Mouse (Mus musculus) forebrain, embryonic 11.5 days (tissue): ENCODE measurements around the gene Cryba4. TPM values are rescaled to one million over a fixed set of nuclear protein-coding genes. Genes with fewer than 3 reads are reported as not detected.

ENCODE experiments used
- ATAC-seq: fragments of 200-750 bp; cut with Nextera tagmentation; replicated peaks from 2 replicates; pipeline ENCODE4 v1.8.0; 2017; ENCODE audit warnings: moderate TSS enrichment; ENCODE audit not compliant: low FRiP score
- DNase-seq: peaks from one replicate; pipeline ENCODE4 v3.0.0-alpha.2; 2017; ENCODE audit warnings: low spot score
- H3K27ac ChIP-seq: fragments of 300-500 bp; sonication (generic); 2 replicates; pipeline ENCODE4 v1.5.1; 2014; ENCODE audit warnings: low read depth, low read length
- H3K27me3 ChIP-seq: fragments of 300-500 bp; sonication (generic); 2 replicates; pipeline ENCODE4 v1.6.1; 2014; ENCODE audit warnings: mild to moderate bottlenecking, low read length, mixed read lengths; ENCODE audit not compliant: control insufficient read depth, insufficient read depth
- H3K36me3 ChIP-seq: fragments of 300-500 bp; sonication (generic); 2 replicates; pipeline ENCODE4 v1.6.1; 2014; ENCODE audit warnings: mild to moderate bottlenecking, low read length, moderate library complexity, mixed read lengths; ENCODE audit not compliant: control insufficient read depth, insufficient read depth
- H3K4me1 ChIP-seq: fragments of 300-500 bp; sonication (generic); replicated peaks from 2 replicates; pipeline ENCODE4 v1.6.1; 2014; ENCODE audit warnings: low read length, mixed read lengths; ENCODE audit not compliant: control insufficient read depth, insufficient read depth
- H3K4me2 ChIP-seq: fragments of 300-500 bp; sonication (generic); 2 replicates; pipeline ENCODE4 v1.6.1; 2014; ENCODE audit warnings: low read depth, mild to moderate bottlenecking, low read length, moderate library complexity, mixed read lengths; ENCODE audit not compliant: severe bottlenecking
- H3K4me3 ChIP-seq: fragments of 300-500 bp; sonication (generic); 2 replicates; pipeline ENCODE4 v1.5.1; 2014; ENCODE audit warnings: low read depth, low read length
- H3K9ac ChIP-seq: fragments of 300-500 bp; sonication (generic); 2 replicates; pipeline ENCODE4 v1.6.1; 2014; ENCODE audit warnings: low read length
- H3K9me3 ChIP-seq: fragments of 300-500 bp; sonication (generic); 2 replicates; pipeline ENCODE4 v1.6.1; 2016; ENCODE audit warnings: low read length, mixed read lengths; ENCODE audit not compliant: control insufficient read depth
- WGBS: fragments of 180-500 bp; shearing (Covaris S2); extraction: QIAGEN DNeasy Blood & Tissue Kit; methylation state at CpG from one replicate; pipeline ENCODE4 v1.1.7; 2014; 5-methylcytosine and 5-hydroxymethylcytosine counted together
- polyA plus RNA-seq: library from polyadenylated mRNA; unstranded; fragments of >200 nt; fragmentation: Nextera tagmentation; extraction: Ambion mirVana; gene quantifications from 2 replicates; pipeline ENCODE4 v1.2.1, GENCODE M21; 2014

Cryba4 gene
- polyA plus RNA-seq, 1 experiment from 2014 or later: 0.48 TPM

GRCm38 (mm10) chr5:112265110-112265509 lies 12.8 kb upstream of the Cryba4 start:
- DNase-seq (no peak), ATAC-seq (no peak)
- no peaks in the 10 kb centered on the region; the same call in 1 of the 2 replicates for H3K4me1 ChIP-seq
- no peaks in the 10 kb centered on the region for H3K9me3 ChIP-seq
- 87% methylated on average over 5 of the region's 5 CpGs for whole genome bisulfite sequencing
- H3K36me3 ChIP-seq: no peaks in the 10 kb centered on the region
- no peak overlapping the region for H3K27ac ChIP-seq
- H3K9ac ChIP-seq: no peak overlapping the region
- H3K27me3 ChIP-seq: no peaks in the 10 kb centered on the region
- no peak overlapping the region for H3K4me2 ChIP-seq
- no peak overlapping the region for H3K4me3 ChIP-seq

- no peak overlapping the region for H3K4me3 ChIP-seq
- no peaks in the 10 kb centered on the region for H3K9me3 ChIP-seq
- H3K4me2 ChIP-seq: no peak overlapping the region
- ATAC-seq (no peak), DNase-seq (no peak)
- no peaks in the 10 kb centered on the region; the same call in 1 of the 2 replicates for H3K4me1 ChIP-seq
- H3K27ac ChIP-seq: no peak overlapping the region
- H3K27me3 ChIP-seq: no peaks in the 10 kb centered on the region
- no peak overlapping the region for H3K9ac ChIP-seq
- WGBS: 88% methylated on average over 7 of the region's 7 CpGs
- no peaks in the 10 kb centered on the region for H3K36me3 ChIP-seq
Measured at GRCm38 (mm10) chr5:112264099-112264498, 11.8 kb upstream of the Cryba4 start.

GRCm38 (mm10) chr5:112260818-112261217 lies 8.5 kb upstream of the Cryba4 start:
- Histone ChIP-seq H3K27ac (no peak overlapping the region), H3K4me3 (no peak overlapping the region), H3K4me2 (no peak overlapping the region), H3K36me3 (no peaks in the 10 kb centered on the region), H3K9me3 (no peaks in the 10 kb centered on the region), H3K9ac (no peak overlapping the region), H3K27me3 (no peaks in the 10 kb centered on the region), H3K4me1 (no peaks in the 10 kb centered on the region; the same call in 1 of the 2 replicates)
- DNase-seq (no peak), ATAC-seq (no peak)
- WGBS: 82% methylated on average over 3 of the region's 3 CpGs

GRCm38 (mm10) chr5:112259862-112260650 lies 7.7 kb upstream of the Cryba4 start:
- DNase-seq (no peak), ATAC-seq (no peak)
- Histone ChIP-seq H3K9ac (no peak overlapping the region), H3K4me2 (no peak overlapping the region), H3K4me1 (no peaks in the 10 kb centered on the region), H3K9me3 (no peaks in the 10 kb centered on the region), H3K4me3 (no peak overlapping the region), H3K27ac (no peak overlapping the region), H3K36me3 (no peaks in the 10 kb centered on the region), H3K27me3 (no peaks in the 10 kb centered on the region)
- WGBS: 84% methylated on average over 16 of the region's 16 CpGs

GRCm38 (mm10) chr5:112257896-112258295 lies 5.6 kb upstream of the Cryba4 start:
- no peak for DNase-seq
- Histone ChIP-seq H3K4me2 (no peak overlapping the region), H3K4me1 (no peaks in the 10 kb centered on the region; the same call in 1 of the 2 replicates), H3K27ac (no peak overlapping the region), H3K27me3 (no peaks in the 10 kb centered on the region), H3K9me3 (no peaks in the 10 kb centered on the region), H3K4me3 (no peak overlapping the region), H3K9ac (no peak overlapping the region), H3K36me3 (no peaks in the 10 kb centered on the region)
- no peak for ATAC-seq
- 82% methylated on average over 3 of the region's 3 CpGs for WGBS

GRCm38 (mm10) chr5:112256457-112256856 lies 4.1 kb upstream of the Cryba4 start:
- H3K27me3 ChIP-seq: no peaks in the 10 kb centered on the region
- no peaks in the 10 kb centered on the region; the same call in 1 of the 2 replicates for H3K4me1 ChIP-seq
- no peak for ATAC-seq
- no peak overlapping the region for H3K4me2 ChIP-seq
- no peaks in the 10 kb centered on the region for H3K9me3 ChIP-seq
- 78% methylated on average over 9 of the region's 9 CpGs for WGBS
- no peak overlapping the region for H3K4me3 ChIP-seq
- no peak for DNase-seq
- H3K9ac ChIP-seq: no peak overlapping the region
- no peak overlapping the region for H3K27ac ChIP-seq
- H3K36me3 ChIP-seq: no peaks in the 10 kb centered on the region

- DNase-seq: no peak
Measured at GRCm38 (mm10) chr5:112255426-112255825, 3.1 kb upstream of the Cryba4 start, which contains the start of gene Crybb1. TSS of gene Crybb1 (plus strand) at chr5:112255815.

GRCm38 (mm10) chr5:112254282-112254806 lies 2.0 kb upstream of the Cryba4 start:
- ATAC-seq: no peak
- DNase-seq: no peak
- Histone ChIP-seq H3K27me3 (no peaks in the 10 kb centered on the region), H3K9me3 (no peaks in the 10 kb centered on the region), H3K4me3 (no peak overlapping the region), H3K4me2 (no peak overlapping the region), H3K36me3 (no peaks in the 10 kb centered on the region), H3K9ac (no peak overlapping the region), H3K4me1 (no peaks in the 10 kb centered on the region; the same call in 1 of the 2 replicates), H3K27ac (no peak overlapping the region)
- 82% methylated on average over 7 of the region's 7 CpGs for WGBS

More at GRCm38 (mm10) chr5:112255426-112255825, 3.1 kb upstream of the Cryba4 start, which contains the start of gene Crybb1:
- H3K4me1 ChIP-seq: no peaks in the 10 kb centered on the region; the same call in 1 of the 2 replicates
- H3K36me3 ChIP-seq: no peaks in the 10 kb centered on the region
- H3K4me2 ChIP-seq: no peak within 1 kb of the TSS
- H3K27ac ChIP-seq: no peak within 1 kb of the TSS
- WGBS: 55% methylated on average over 3 of the region's 3 CpGs
- ATAC-seq: no peak
- H3K4me3 ChIP-seq: no peak within 1 kb of the TSS
- no peaks in the 10 kb centered on the region for H3K9me3 ChIP-seq
- H3K9ac ChIP-seq: no peak within 1 kb of the TSS
- H3K27me3 ChIP-seq: no peaks in the 10 kb centered on the region
